Mouse (Mus musculus) adrenal gland, postnatal 10 days (tissue): ENCODE data around the gene Scfd1. TPM values are rescaled to one million over a fixed set of nuclear protein-coding genes. Genes with fewer than 3 reads are reported as not detected.

Source experiments
- DNase-seq: peaks from one replicate; pipeline ENCODE4 v3.0.0; 2021; ENCODE audit warnings: mixed read lengths
- long read RNA-seq, 2 experiments: library from polyadenylated mRNA; stranded (forward); transcript quantifications; one replicate each; pipeline ENCODE4 v2.0.0; 2021
- total RNA-seq, 2 experiments: library from RNA; stranded (reverse); gene quantifications; 2 replicates each; pipeline ENCODE4 v1.2.3; 2021

Gene Scfd1
- 10 to 100 TPM; 55.9 to 60.7 TPM for total RNA-seq
- long read RNA-seq, experiment 1, transcript Scfd1-201 (25 exons, 2,096 nt) = major isoform, 63 of 99 reads
- long read RNA-seq, experiment 1, partial matches to known transcripts = 29 of 99 reads
- long read RNA-seq, experiment 1, other reads (novel, unspliced or antisense) = 6 of 99 reads
- long read RNA-seq, experiment 2, transcript Scfd1-201 (25 exons, 2,096 nt) = major isoform, 36 of 42 reads
- long read RNA-seq, experiment 2, partial matches to known transcripts = 1 of 42 reads
- long read RNA-seq, experiment 2, other reads (novel, unspliced or antisense) = 4 of 42 reads

- DNase-seq = peak; percentile 96
These were observed at the start of gene Scfd1 for GRCm38 (mm10) chr12:51377003-51377887. Gene Scfd1, plus strand, starts transcription at chr12:51377510.

GRCm38 (mm10) chr12:51337014-51337413, 40.3 kb upstream of the Scfd1 start:
- no peak for DNase-seq

- no peak for DNase-seq
These were observed 31.2 kb upstream of the Scfd1 start for GRCm38 (mm10) chr12:51346121-51346520.

- peak; percentile 93 for DNase-seq
These were observed 29.2 kb upstream of the Scfd1 start, which contains the start of gene G2e3 for GRCm38 (mm10) chr12:51347988-51348697. Gene G2e3, plus strand, starts transcription at chr12:51348061.

GRCm38 (mm10) chr12:51348698-51348998, 28.7 kb upstream of the Scfd1 start:
- DNase-seq = peak; percentile 15

- peak; percentile 15 for DNase-seq
These were observed 22.0 kb upstream of the Scfd1 start for GRCm38 (mm10) chr12:51355296-51355695.

GRCm38 (mm10) chr12:51361294-51361693, 16.0 kb upstream of the Scfd1 start:
- DNase-seq = no peak

- no peak for DNase-seq
These were observed 14.4 kb upstream of the Scfd1 start for GRCm38 (mm10) chr12:51362898-51363297.

GRCm38 (mm10) chr12:51368504-51368903, 8.8 kb upstream of the Scfd1 start:
- no peak for DNase-seq

GRCm38 (mm10) chr12:51377888-51378190, 529 bp downstream of the Scfd1 start:
- DNase-seq = no peak

GRCm38 (mm10) chr12:51399871-51400270, 22.6 kb downstream of the Scfd1 start:
- DNase-seq = no peak

GRCm38 (mm10) chr12:51402060-51402698, 24.9 kb downstream of the Scfd1 start:
- DNase-seq = peak; percentile 28

GRCm38 (mm10) chr12:51403987-51404586, 26.8 kb downstream of the Scfd1 start:
- DNase-seq = no peak

GRCm38 (mm10) chr12:51411362-51411761, 34.1 kb downstream of the Scfd1 start:
- no peak for DNase-seq

- DNase-seq = no peak
These were observed 60.2 kb downstream of the Scfd1 start for GRCm38 (mm10) chr12:51437541-51437940.

GRCm38 (mm10) chr12:51438311-51438710, 61.0 kb downstream of the Scfd1 start:
- DNase-seq = no peak

GRCm38 (mm10) chr12:51449303-51449702, 72.0 kb downstream of the Scfd1 start:
- DNase-seq = no peak

GRCm38 (mm10) chr12:51470881-51471280, 93.6 kb downstream of the Scfd1 start:
- DNase-seq = no peak

GRCm38 (mm10) chr12:51481246-51481645, 103.9 kb downstream of the Scfd1 start:
- no peak for DNase-seq

GRCm38 (mm10) chr12:51492040-51492439, 114.7 kb downstream of the Scfd1 start:
- no peak for DNase-seq

- peak; percentile 14 for DNase-seq
These were observed 116.2 kb downstream of the Scfd1 start for GRCm38 (mm10) chr12:51493476-51493875.

GRCm38 (mm10) chr12:51494641-51495040, 117.3 kb downstream of the Scfd1 start:
- no peak for DNase-seq
